Mouse (Mus musculus) cerebellum, postnatal 36 days (tissue): ENCODE measurements around the gene 2310039H08Rik.
A peak's percentile ranks its signal among the peaks of the same experiment; 100 is the strongest.
"Not testable (repeated sequence)": the region's sequence is repeated elsewhere in the genome, so short reads cannot be mapped to it uniquely, and the experiment has no call there.

ENCODE experiments used
- DNase-seq, 2 experiments: peaks; one replicate each; pipeline ENCODE4 v3.0.0; 2021 to 2022; ENCODE audit warnings: mixed read lengths in 2 of 2

Gene 2310039H08Rik

GRCm38 (mm10) chr17:46763544-46763943 lies 8.9 kb upstream of the 2310039H08Rik start, which contains the start of gene Ptcra:
TSS of gene Ptcra (minus strand) at chr17:46763712.
- no peak for DNase-seq

- DNase-seq: not testable (repeated sequence)
Observed at GRCm38 (mm10) chr17:46764916-46765315, 7.5 kb upstream of the 2310039H08Rik start.

GRCm38 (mm10) chr17:46767868-46768267 lies 4.6 kb upstream of the 2310039H08Rik start:
- DNase-seq: no peak

GRCm38 (mm10) chr17:46770546-46770945 lies 1.9 kb upstream of the 2310039H08Rik start:
- no peak for DNase-seq

- no peak for DNase-seq
Observed at GRCm38 (mm10) chr17:46771025-46771424, 1.4 kb upstream of the 2310039H08Rik start.

GRCm38 (mm10) chr17:46771616-46772015 lies 819 bp upstream of the 2310039H08Rik start:
- DNase-seq: no peak

- no peak for DNase-seq
Observed at GRCm38 (mm10) chr17:46772038-46772403, 414 bp upstream of the 2310039H08Rik start.

- no peak for DNase-seq
Observed at GRCm38 (mm10) chr17:46773278-46774130, 1.1 kb downstream of the 2310039H08Rik start.

GRCm38 (mm10) chr17:46774131-46774472 lies 1.7 kb downstream of the 2310039H08Rik start:
- DNase-seq: no peak

- no peak for DNase-seq
Observed at GRCm38 (mm10) chr17:46775070-46775469, 2.6 kb downstream of the 2310039H08Rik start.

- no peak for DNase-seq
Observed at GRCm38 (mm10) chr17:46776087-46776486, 3.7 kb downstream of the 2310039H08Rik start.

- DNase-seq: no peak
Observed at GRCm38 (mm10) chr17:46781876-46782275, 9.4 kb downstream of the 2310039H08Rik start.

GRCm38 (mm10) chr17:46782341-46783221 lies 10.1 kb downstream of the 2310039H08Rik start, which contains the start of gene Rpl7l1:
TSS of gene Rpl7l1 (minus strand) at chr17:46782672.
- peak; percentile 90 to 92 for DNase-seq

- DNase-seq: no peak
Observed at GRCm38 (mm10) chr17:46783222-46783565, 10.8 kb downstream of the 2310039H08Rik start.

- DNase-seq: no peak
Observed at GRCm38 (mm10) chr17:46786952-46787351, 14.5 kb downstream of the 2310039H08Rik start.

GRCm38 (mm10) chr17:46787974-46788373 lies 15.5 kb downstream of the 2310039H08Rik start:
- not testable (repeated sequence) for DNase-seq

GRCm38 (mm10) chr17:46792963-46793362 lies 20.5 kb downstream of the 2310039H08Rik start:
- DNase-seq: no peak

GRCm38 (mm10) chr17:46796743-46797142 lies 24.3 kb downstream of the 2310039H08Rik start:
- DNase-seq: no peak

GRCm38 (mm10) chr17:46797386-46797785 lies 25.0 kb downstream of the 2310039H08Rik start:
- no peak for DNase-seq

- no peak for DNase-seq
Observed at GRCm38 (mm10) chr17:46799680-46800079, 27.2 kb downstream of the 2310039H08Rik start.

- DNase-seq: no peak
Observed at GRCm38 (mm10) chr17:46801761-46802160, 29.3 kb downstream of the 2310039H08Rik start.

- DNase-seq: no peak
Observed at GRCm38 (mm10) chr17:46808376-46808775, 35.9 kb downstream of the 2310039H08Rik start.

GRCm38 (mm10) chr17:46809131-46809830 lies 36.8 kb downstream of the 2310039H08Rik start:
- no peak for DNase-seq
